Mouse (Mus musculus): ENCODE results near the gene Gm10912. TPM values are rescaled to one million over a fixed set of nuclear protein-coding genes. Genes with fewer than 3 reads are reported as not detected.

Gm10912 gene
- polyA plus RNA-seq, 1 experiment from 2014 or later: not detected

GRCm38 (mm10) chr2:104030381-104030780 lies 35.2 kb upstream of the Gm10912 start:
- no peaks in the 10 kb centered on the region for H3K9me3 ChIP-seq (replicated peaks; ENCODE audit: low read length)
- 65% methylated on average over 3 of the region's 3 CpGs for WGBS
- no peak overlapping the region for H3K27ac ChIP-seq

GRCm38 (mm10) chr2:104032056-104032455 lies 33.6 kb upstream of the Gm10912 start:
- Histone ChIP-seq H3K9me3 (replicated peaks; ENCODE audit: low read length) (no peaks in the 10 kb centered on the region), H3K36me3 (ENCODE audit: insufficient read depth, low read length) (0 out of 2 replicates have a peak, but pooled peaks cover 12% of the 10 kb centered on the region), H3K4me1 (replicated peaks; ENCODE audit: insufficient read depth, low read length) (peaks cover 13% of the 10 kb centered on the region; the same call in 1 of the 2 replicates), H3K4me2 (ENCODE audit: low read length) (no peak overlapping the region), H3K27ac (no peak overlapping the region), H3K4me3 (replicated peaks; ENCODE audit: low read depth, low read length) (no peak overlapping the region), H3K27me3 (ENCODE audit: insufficient read depth, low read length) (no peaks in the 10 kb centered on the region), H3K9ac (ENCODE audit: low read depth, low read length) (no peak overlapping the region)
- WGBS: 86% methylated on average over 3 of the region's 3 CpGs
- TF ChIP-seq CTCF (IDR thresholded peaks at IDR 0.05; ENCODE audit: low read depth): no peak
- DNase-seq (ENCODE audit: low spot score) (no peak), ATAC-seq (replicated peaks; ENCODE audit: low FRiP score, low read depth) (no peak)

More at GRCm38 (mm10) chr2:104030381-104030780, 35.2 kb upstream of the Gm10912 start:
- Histone ChIP-seq H3K4me2 (ENCODE audit: low read length) (no peak overlapping the region), H3K4me1 (replicated peaks; ENCODE audit: insufficient read depth, low read length) (peaks cover 13% of the 10 kb centered on the region; the same call in 1 of the 2 replicates), H3K4me3 (replicated peaks; ENCODE audit: low read depth, low read length) (no peak overlapping the region), H3K36me3 (ENCODE audit: insufficient read depth, low read length) (0 out of 2 replicates have a peak, but pooled peaks cover 8% of the 10 kb centered on the region), H3K9ac (ENCODE audit: low read depth, low read length) (no peak overlapping the region), H3K27me3 (ENCODE audit: insufficient read depth, low read length) (no peaks in the 10 kb centered on the region)
- DNase-seq (ENCODE audit: low spot score) (no peak), ATAC-seq (replicated peaks; ENCODE audit: low FRiP score, low read depth) (no peak)
- TF ChIP-seq CTCF (IDR thresholded peaks at IDR 0.05; ENCODE audit: low read depth): no peak

GRCm38 (mm10) chr2:104034832-104035472 lies 30.7 kb upstream of the Gm10912 start:
- 0 out of 2 replicates have a peak, but pooled peaks cover 16% of the 10 kb centered on the region for H3K36me3 ChIP-seq (ENCODE audit: insufficient read depth, low read length)
- ATAC-seq (replicated peaks; ENCODE audit: low FRiP score, low read depth) (peak; percentile 40; the same call in 1 of the 2 replicates), DNase-seq (ENCODE audit: low spot score) (peak; percentile 81)
- no peak overlapping the region for H3K4me3 ChIP-seq (replicated peaks; ENCODE audit: low read depth, low read length)
- H3K27me3 ChIP-seq (ENCODE audit: insufficient read depth, low read length): no peaks in the 10 kb centered on the region
- no peak overlapping the region for H3K4me2 ChIP-seq (ENCODE audit: low read length)
- H3K4me1 ChIP-seq (replicated peaks; ENCODE audit: insufficient read depth, low read length): peaks cover under 1% of the 10 kb centered on the region; the same call in 1 of the 2 replicates
- no peak overlapping the region for H3K27ac ChIP-seq
- no peaks in the 10 kb centered on the region for H3K9me3 ChIP-seq (replicated peaks; ENCODE audit: low read length)
- no peak overlapping the region for H3K9ac ChIP-seq (ENCODE audit: low read depth, low read length)
- 31% methylated on average over 3 of the region's 3 CpGs for WGBS
- TF ChIP-seq CTCF (IDR thresholded peaks at IDR 0.05; ENCODE audit: low read depth): peak; percentile 98

- DNase-seq (ENCODE audit: low spot score) (no peak), ATAC-seq (replicated peaks; ENCODE audit: low FRiP score, low read depth) (no peak)
- TF ChIP-seq CTCF (IDR thresholded peaks at IDR 0.05; ENCODE audit: low read depth): no peak
- Histone ChIP-seq H3K9me3 (replicated peaks; ENCODE audit: low read length) (no peaks in the 10 kb centered on the region), H3K4me3 (replicated peaks; ENCODE audit: low read depth, low read length) (no peak overlapping the region), H3K4me2 (ENCODE audit: low read length) (no peak overlapping the region), H3K4me1 (replicated peaks; ENCODE audit: insufficient read depth, low read length) (no peaks in the 10 kb centered on the region), H3K36me3 (ENCODE audit: insufficient read depth, low read length) (0 out of 2 replicates have a peak, but pooled peaks cover 23% of the 10 kb centered on the region), H3K27me3 (ENCODE audit: insufficient read depth, low read length) (no peaks in the 10 kb centered on the region), H3K9ac (ENCODE audit: low read depth, low read length) (no peak overlapping the region), H3K27ac (no peak overlapping the region)
- WGBS: 93% methylated on average over 6 of the region's 6 CpGs
These were observed 30.0 kb upstream of the Gm10912 start for GRCm38 (mm10) chr2:104035595-104035994.

GRCm38 (mm10) chr2:104036316-104036715 lies 29.3 kb upstream of the Gm10912 start:
- no peaks in the 10 kb centered on the region for H3K4me1 ChIP-seq (replicated peaks; ENCODE audit: insufficient read depth, low read length)
- H3K4me3 ChIP-seq (replicated peaks; ENCODE audit: low read depth, low read length): no peak overlapping the region
- no peak overlapping the region for H3K4me2 ChIP-seq (ENCODE audit: low read length)
- TF ChIP-seq CTCF (IDR thresholded peaks at IDR 0.05; ENCODE audit: low read depth): no peak
- H3K9ac ChIP-seq (ENCODE audit: low read depth, low read length): no peak overlapping the region
- 59% methylated on average over 3 of the region's 3 CpGs for WGBS
- H3K27ac ChIP-seq: no peak overlapping the region
- H3K27me3 ChIP-seq (ENCODE audit: insufficient read depth, low read length): no peaks in the 10 kb centered on the region
- DNase-seq (ENCODE audit: low spot score) (no peak), ATAC-seq (replicated peaks; ENCODE audit: low FRiP score, low read depth) (no peak)
- no peaks in the 10 kb centered on the region for H3K9me3 ChIP-seq (replicated peaks; ENCODE audit: low read length)
- H3K36me3 ChIP-seq (ENCODE audit: insufficient read depth, low read length): 0 out of 2 replicates have a peak, but pooled peaks cover 23% of the 10 kb centered on the region

- no peaks in the 10 kb centered on the region for H3K9me3 ChIP-seq (replicated peaks; ENCODE audit: low read length)
These were observed 27.4 kb upstream of the Gm10912 start for GRCm38 (mm10) chr2:104038236-104038635.

More at GRCm38 (mm10) chr2:104038236-104038635, 27.4 kb upstream of the Gm10912 start:
- Histone ChIP-seq H3K27ac (no peak overlapping the region), H3K36me3 (ENCODE audit: insufficient read depth, low read length) (0 out of 2 replicates have a peak, but pooled peaks cover 17% of the 10 kb centered on the region), H3K27me3 (ENCODE audit: insufficient read depth, low read length) (no peaks in the 10 kb centered on the region), H3K4me3 (replicated peaks; ENCODE audit: low read depth, low read length) (no peak overlapping the region), H3K9ac (ENCODE audit: low read depth, low read length) (no peak overlapping the region), H3K4me1 (replicated peaks; ENCODE audit: insufficient read depth, low read length) (no peaks in the 10 kb centered on the region), H3K4me2 (ENCODE audit: low read length) (no peak overlapping the region)
- WGBS: 68% methylated on average over 2 of the region's 2 CpGs
- no peak for DNase-seq (ENCODE audit: low spot score)
- no peak for ATAC-seq (replicated peaks; ENCODE audit: low FRiP score, low read depth)
- TF ChIP-seq CTCF (IDR thresholded peaks at IDR 0.05; ENCODE audit: low read depth): no peak

All from kidney, postnatal 0 days (tissue).